Mouse (Mus musculus) forelimb bud, embryonic 11.5 days (tissue): ENCODE results near the gene Muc20.

Experiments used
- DNase-seq: peaks from one replicate; pipeline ENCODE4 v3.0.0-alpha.2; 2012; ENCODE audit warnings: low read depth, low spot score

The Muc20 gene

GRCm38 (mm10) chr16:32797426-32797689 is at the start of gene Muc20:
Muc20 (minus strand) TSS chr16:32797435.
- no peak for DNase-seq

GRCm38 (mm10) chr16:32831501-32831900 is 34.3 kb upstream of the Muc20 start:
- DNase-seq, result no peak

- DNase-seq, result no peak
Measured at GRCm38 (mm10) chr16:32829104-32829503, 31.9 kb upstream of the Muc20 start.

GRCm38 (mm10) chr16:32826521-32826920 is 29.3 kb upstream of the Muc20 start:
- no peak for DNase-seq

GRCm38 (mm10) chr16:32825380-32825779 is 28.1 kb upstream of the Muc20 start:
- no peak for DNase-seq

GRCm38 (mm10) chr16:32824061-32824460 is 26.8 kb upstream of the Muc20 start:
- DNase-seq, result no peak

GRCm38 (mm10) chr16:32823487-32823886 is 26.3 kb upstream of the Muc20 start:
- DNase-seq, result no peak

GRCm38 (mm10) chr16:32822881-32823280 is 25.6 kb upstream of the Muc20 start:
- no peak for DNase-seq

- DNase-seq, result no peak
Measured at GRCm38 (mm10) chr16:32822450-32822827, 25.2 kb upstream of the Muc20 start.

- no peak for DNase-seq
Measured at GRCm38 (mm10) chr16:32821772-32822449, 24.7 kb upstream of the Muc20 start.

GRCm38 (mm10) chr16:32818441-32818840 is 21.2 kb upstream of the Muc20 start:
- no peak for DNase-seq

GRCm38 (mm10) chr16:32818036-32818435 is 20.8 kb upstream of the Muc20 start:
- DNase-seq, result no peak

- peak; percentile 70 for DNase-seq
Measured at GRCm38 (mm10) chr16:32815160-32815605, 17.9 kb upstream of the Muc20 start.

GRCm38 (mm10) chr16:32814539-32814938 is 17.3 kb upstream of the Muc20 start:
- peak; percentile 23 for DNase-seq

- DNase-seq, result no peak
Measured at GRCm38 (mm10) chr16:32813771-32814170, 16.5 kb upstream of the Muc20 start.

- DNase-seq, result no peak
Measured at GRCm38 (mm10) chr16:32813362-32813761, 16.1 kb upstream of the Muc20 start.

GRCm38 (mm10) chr16:32812888-32813361 is 15.7 kb upstream of the Muc20 start:
- DNase-seq, result peak; percentile 86

GRCm38 (mm10) chr16:32810321-32810720 is 13.1 kb upstream of the Muc20 start, which contains the start of gene Smbd1:
Smbd1 (minus strand) TSS chr16:32810477.
- DNase-seq, result no peak

GRCm38 (mm10) chr16:32807408-32808185 is 10.4 kb upstream of the Muc20 start:
- DNase-seq, result no peak

- no peak for DNase-seq
Measured at GRCm38 (mm10) chr16:32805151-32805550, 7.9 kb upstream of the Muc20 start.

GRCm38 (mm10) chr16:32803901-32804300 is 6.7 kb upstream of the Muc20 start:
- peak; percentile 12 for DNase-seq

GRCm38 (mm10) chr16:32803252-32803853 is 6.1 kb upstream of the Muc20 start:
- no peak for DNase-seq
